Mouse (Mus musculus) stomach, postnatal 0 days (tissue): ENCODE data around the gene Irf2bpl.

Experiments
- CTCF ChIP-seq: IDR thresholded peaks from 2 replicates; pipeline ENCODE4 v1.5.1; 2016; ENCODE audit warnings: antibody characterized with exemption, low read depth, mild to moderate bottlenecking, moderate library complexity
- EP300 ChIP-seq: optimal IDR thresholded peaks from 2 replicates; pipeline ENCODE3; 2016; ENCODE audit warnings: antibody characterized with exemption

DNA sequence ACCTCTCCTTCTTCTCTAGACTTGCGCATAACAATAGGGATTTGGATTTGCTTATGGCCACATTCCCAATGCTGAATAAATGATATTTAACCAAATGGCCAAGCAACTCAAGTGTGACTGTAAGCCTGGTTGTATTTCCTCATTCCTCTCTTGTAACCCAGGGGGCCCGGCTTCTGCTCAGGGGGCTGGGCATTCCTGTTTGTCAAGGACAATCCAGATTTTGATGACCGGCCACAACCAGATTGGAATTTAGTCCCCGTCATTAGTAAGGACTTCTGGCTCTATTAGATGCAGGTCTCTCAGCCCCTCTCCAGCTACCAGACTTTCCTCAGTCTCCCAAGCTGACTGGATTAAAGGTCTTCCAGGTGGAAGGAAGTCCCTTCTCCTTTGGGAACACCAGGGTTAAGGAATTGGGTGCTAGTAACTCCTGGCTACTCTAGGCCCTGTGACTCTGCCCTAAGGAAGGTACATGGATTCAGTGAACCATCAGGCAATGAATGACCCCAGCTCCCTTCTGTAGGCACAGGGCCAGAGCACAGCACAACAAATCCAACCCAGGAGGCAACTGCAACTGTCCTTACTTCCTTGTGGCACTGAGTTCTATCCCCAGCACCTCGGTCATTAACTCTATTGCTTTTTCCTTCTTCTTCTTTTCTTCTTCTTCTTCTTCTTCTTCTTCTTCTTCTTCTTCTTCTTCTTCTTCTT, 20.1 kb downstream of the Irf2bpl start:
- TF ChIP-seq CTCF (no peak), EP300 (no peak)
